Mouse (Mus musculus) neural tube, embryonic 15.5 days (tissue): Measurements from ENCODE around the gene Bysl. TPM values are rescaled to one million over a fixed set of nuclear protein-coding genes. Genes with fewer than 3 reads are reported as not detected.
"Not testable (repeated sequence)": the region's sequence is repeated elsewhere in the genome, so short reads cannot be mapped to it uniquely, and the experiment has no call there.

ENCODE experiments used
- ATAC-seq: fragments of 200-750 bp; cut with Nextera tagmentation; 2 replicates; pipeline ENCODE4 v1.8.0; 2017; ENCODE audit warnings: mild to moderate bottlenecking, moderate TSS enrichment, moderate library complexity; ENCODE audit not compliant: low FRiP score
- H3K27ac ChIP-seq: fragments of 300-500 bp; sonication (generic); replicated peaks from 2 replicates; pipeline ENCODE4 v1.5.1; 2015; ENCODE audit warnings: mild to moderate bottlenecking, inconsistent platforms
- H3K27me3 ChIP-seq: fragments of 300-500 bp; sonication (generic); replicated peaks from 2 replicates; pipeline ENCODE4 v1.6.1; 2015; ENCODE audit warnings: inconsistent platforms
- H3K36me3 ChIP-seq: fragments of 300-500 bp; sonication (generic); 2 replicates; pipeline ENCODE4 v1.6.1; 2015; ENCODE audit warnings: inconsistent platforms
- H3K4me1 ChIP-seq: fragments of 300-500 bp; sonication (generic); 2 replicates; pipeline ENCODE4 v1.6.1; 2015; ENCODE audit warnings: inconsistent platforms
- H3K4me2 ChIP-seq: fragments of 300-500 bp; sonication (generic); 2 replicates; pipeline ENCODE4 v1.6.1; 2015; ENCODE audit warnings: inconsistent platforms, mild to moderate bottlenecking, moderate library complexity
- H3K4me3 ChIP-seq: fragments of 300-500 bp; sonication (generic); replicated peaks from 2 replicates; pipeline ENCODE4 v1.5.1; 2015; ENCODE audit warnings: mild to moderate bottlenecking, inconsistent platforms
- H3K9ac ChIP-seq: fragments of 300-500 bp; sonication (generic); replicated peaks from 2 replicates; pipeline ENCODE4 v1.6.1; 2015; ENCODE audit warnings: mild to moderate bottlenecking, inconsistent platforms
- H3K9me3 ChIP-seq: fragments of 300-500 bp; sonication (generic); replicated peaks from 2 replicates; pipeline ENCODE4 v1.6.1; 2016; ENCODE audit warnings: inconsistent platforms
- WGBS: fragments of 180-500 bp; shearing (Covaris S2); methylation state at CpG from one replicate; pipeline ENCODE4 v1.1.7; 2015; ENCODE audit warnings: mixed read lengths; 5-methylcytosine and 5-hydroxymethylcytosine counted together
- polyA plus RNA-seq: library from polyadenylated mRNA; unstranded; fragments of >200 nt; fragmentation: Nextera tagmentation; extraction: Ambion mirVana; gene quantifications from 2 replicates; pipeline ENCODE4 v1.2.1, GENCODE M21; 2015

Bysl gene
- polyA plus RNA-seq, 1 experiment from 2014 or later = 37.1 TPM

- no peaks in the 10 kb centered on the region for H3K9me3 ChIP-seq
- H3K4me3 ChIP-seq = no peak overlapping the region
- no peak overlapping the region for H3K9ac ChIP-seq
- H3K27me3 ChIP-seq = no peaks in the 10 kb centered on the region
- WGBS = 93% methylated on average over 4 of the region's 4 CpGs
- no peak overlapping the region for H3K4me2 ChIP-seq
- H3K4me1 ChIP-seq = peaks cover 24% of the 10 kb centered on the region
- ATAC-seq = no peak
- peaks cover 52% of the 10 kb centered on the region for H3K36me3 ChIP-seq
- no peak overlapping the region for H3K27ac ChIP-seq
These were observed 5.4 kb upstream of the Bysl start for GRCm38 (mm10) chr17:47616652-47617051.

GRCm38 (mm10) chr17:47616119-47616518 is 4.8 kb upstream of the Bysl start:
- no peaks in the 10 kb centered on the region for H3K9me3 ChIP-seq
- peaks cover 24% of the 10 kb centered on the region for H3K4me1 ChIP-seq
- ATAC-seq = no peak
- no peak overlapping the region for H3K9ac ChIP-seq
- WGBS = 96% methylated on average over 8 of the region's 8 CpGs
- H3K27me3 ChIP-seq = no peaks in the 10 kb centered on the region
- H3K4me3 ChIP-seq = no peak overlapping the region
- no peak overlapping the region for H3K27ac ChIP-seq
- peaks cover 52% of the 10 kb centered on the region for H3K36me3 ChIP-seq
- H3K4me2 ChIP-seq = no peak overlapping the region

- Histone ChIP-seq H3K9ac (no peak overlapping the region), H3K36me3 (peaks cover 36% of the 10 kb centered on the region), H3K27me3 (no peaks in the 10 kb centered on the region), H3K4me1 (peaks cover 40% of the 10 kb centered on the region), H3K27ac (no peak overlapping the region), H3K4me2 (no peak overlapping the region), H3K9me3 (no peaks in the 10 kb centered on the region), H3K4me3 (no peak overlapping the region)
- ATAC-seq = no peak
- WGBS = 84% methylated on average over 1 of the region's 1 CpGs
These were observed 2.7 kb upstream of the Bysl start for GRCm38 (mm10) chr17:47614018-47614417.

GRCm38 (mm10) chr17:47611661-47611982 is 330 bp upstream of the Bysl start:
- WGBS = 1% methylated on average over 13 of the region's 13 CpGs
- Histone ChIP-seq H3K36me3 (peaks cover 35% of the 10 kb centered on the region), H3K4me2 (peak overlapping the region; percentile 93), H3K9ac (peak overlapping the region; percentile 84), H3K4me1 (peaks cover 47% of the 10 kb centered on the region), H3K27me3 (no peaks in the 10 kb centered on the region), H3K9me3 (no peaks in the 10 kb centered on the region), H3K4me3 (peak overlapping the region; percentile 90), H3K27ac (peak overlapping the region; percentile 80)
- ATAC-seq = peak; percentile 66; the same call in 1 of the 2 replicates

GRCm38 (mm10) chr17:47609182-47609581 is 2.1 kb downstream of the Bysl start:
- H3K9ac ChIP-seq = no peak overlapping the region
- H3K36me3 ChIP-seq = peaks cover 47% of the 10 kb centered on the region
- H3K27me3 ChIP-seq = no peaks in the 10 kb centered on the region
- 0 out of 2 replicates have a peak overlapping the region, but pooled peaks have one; percentile 90 for H3K4me3 ChIP-seq
- no peak for ATAC-seq
- no peak overlapping the region for H3K4me2 ChIP-seq
- 97% methylated on average over 4 of the region's 4 CpGs for WGBS
- H3K9me3 ChIP-seq = no peaks in the 10 kb centered on the region
- H3K4me1 ChIP-seq = peaks cover 44% of the 10 kb centered on the region
- H3K27ac ChIP-seq = no peak overlapping the region

- H3K36me3 ChIP-seq = peaks cover 66% of the 10 kb centered on the region
These were observed 5.1 kb downstream of the Bysl start for GRCm38 (mm10) chr17:47606220-47606619.

GRCm38 (mm10) chr17:47602289-47602688 is 9.0 kb downstream of the Bysl start:
- Histone ChIP-seq H3K27me3 (no peaks in the 10 kb centered on the region), H3K4me2 (no peak overlapping the region), H3K9me3 (no peaks in the 10 kb centered on the region), H3K27ac (no peak overlapping the region), H3K36me3 (peaks cover 80% of the 10 kb centered on the region), H3K9ac (no peak overlapping the region), H3K4me1 (peaks cover 12% of the 10 kb centered on the region), H3K4me3 (no peak overlapping the region)
- ATAC-seq = no peak
- 94% methylated on average over 11 of the region's 11 CpGs for WGBS

More at GRCm38 (mm10) chr17:47606220-47606619, 5.1 kb downstream of the Bysl start:
- Histone ChIP-seq H3K27me3 (no peaks in the 10 kb centered on the region), H3K4me2 (no peak overlapping the region), H3K27ac (no peak overlapping the region), H3K9ac (no peak overlapping the region), H3K4me1 (peaks cover 23% of the 10 kb centered on the region), H3K4me3 (no peak overlapping the region), H3K9me3 (no peaks in the 10 kb centered on the region)
- 80% methylated on average over 5 of the region's 5 CpGs for WGBS
- no peak for ATAC-seq

GRCm38 (mm10) chr17:47601389-47601755 is 9.9 kb downstream of the Bysl start:
- 95% methylated on average over 10 of the region's 10 CpGs for WGBS
- peaks cover 72% of the 10 kb centered on the region for H3K36me3 ChIP-seq
- H3K27me3 ChIP-seq = no peaks in the 10 kb centered on the region
- H3K9ac ChIP-seq = no peak overlapping the region
- H3K4me1 ChIP-seq = peaks cover 19% of the 10 kb centered on the region
- H3K27ac ChIP-seq = no peak overlapping the region; the same call in 1 of the 2 replicates
- no peak overlapping the region for H3K4me3 ChIP-seq
- no peak for ATAC-seq
- no peak overlapping the region for H3K4me2 ChIP-seq
- H3K9me3 ChIP-seq = no peaks in the 10 kb centered on the region

GRCm38 (mm10) chr17:47600601-47601388 is 10.5 kb downstream of the Bysl start:
- Histone ChIP-seq H3K36me3 (peaks cover 67% of the 10 kb centered on the region), H3K27ac (peak overlapping the region; percentile 2; the same call in 1 of the 2 replicates), H3K4me2 (no peak overlapping the region), H3K4me3 (no peak overlapping the region), H3K9me3 (no peaks in the 10 kb centered on the region), H3K27me3 (no peaks in the 10 kb centered on the region), H3K4me1 (peaks cover 25% of the 10 kb centered on the region), H3K9ac (no peak overlapping the region)
- no peak for ATAC-seq
- WGBS = 90% methylated on average over 13 of the region's 13 CpGs

- 81% methylated on average over 11 of the region's 11 CpGs for WGBS
- no peak overlapping the region for H3K4me2 ChIP-seq
- H3K27me3 ChIP-seq = no peaks in the 10 kb centered on the region
- H3K9me3 ChIP-seq = no peaks in the 10 kb centered on the region
- no peak overlapping the region for H3K9ac ChIP-seq
- ATAC-seq = no peak
- H3K4me3 ChIP-seq = no peak overlapping the region
- H3K4me1 ChIP-seq = peaks cover 36% of the 10 kb centered on the region
- H3K27ac ChIP-seq = no peak overlapping the region
- H3K36me3 ChIP-seq = peaks cover 56% of the 10 kb centered on the region
These were observed 11.6 kb downstream of the Bysl start for GRCm38 (mm10) chr17:47599511-47600297.

GRCm38 (mm10) chr17:47598580-47599304 is 12.6 kb downstream of the Bysl start:
- peaks cover 46% of the 10 kb centered on the region for H3K36me3 ChIP-seq
- not testable (repeated sequence) for ATAC-seq

More at GRCm38 (mm10) chr17:47598580-47599304, 12.6 kb downstream of the Bysl start:
- 86% methylated on average over 10 of the region's 10 CpGs for WGBS
- H3K27me3 ChIP-seq, H3K4me3 ChIP-seq, H3K9ac ChIP-seq, H3K27ac ChIP-seq, H3K9me3 ChIP-seq, H3K4me2 ChIP-seq: not testable (repeated sequence)
- peaks cover 45% of the 10 kb centered on the region for H3K4me1 ChIP-seq
